Mouse (Mus musculus): ENCODE measurements around the gene Prpf40a.

GRCm38 (mm10) chr2:53105408-53105807, 85.7 kb downstream of the Prpf40a start:
- TF ChIP-seq CTCF (IDR thresholded peaks at IDR 0.05; ENCODE audit: low read depth, low read length): no peak
- no peak for TF ChIP-seq GATA1 (IDR thresholded peaks at IDR 0.05; ENCODE audit: borderline replicate concordance, low read length)
- no peak for TF ChIP-seq POLR2AphosphoS5 (IDR thresholded peaks at IDR 0.05; ENCODE audit: insufficient replicate concordance, low read depth, low read length)
- TF ChIP-seq TAL1 (conservative IDR thresholded peaks at IDR 0.05; ENCODE audit: low read depth, low read length): no peak
